ENCODE assay signal across 1 mouse cellular context in the genomic region with DNA sequence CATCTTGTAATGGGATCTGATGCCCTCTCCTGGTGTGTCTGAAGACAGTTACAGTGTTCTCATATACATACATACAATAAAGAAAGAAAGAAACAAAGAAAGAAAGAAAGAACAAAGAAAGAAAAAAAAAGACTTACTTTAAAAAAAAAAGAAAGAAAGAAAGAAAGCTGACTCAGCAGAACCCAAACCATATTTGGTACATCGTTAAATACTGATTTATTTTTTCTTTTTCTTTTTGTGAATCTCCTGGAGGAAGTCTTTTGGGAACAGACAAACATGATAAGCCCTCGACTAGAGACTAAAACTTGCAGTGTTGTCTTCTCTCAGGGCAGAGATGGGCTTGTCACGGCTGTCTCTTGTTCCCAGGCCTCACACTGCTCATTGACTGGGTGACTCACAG.
TF ChIP-seq lines count a peak whose summit lies in the region.

No protein-coding gene starts in this region.

TF ChIP-seq in CH12.LX, 34 proteins besides CTCF, POLR2A, EP300 and RAD21 (continued from another document):
- no peak for TF ChIP-seq SIN3A (IDR thresholded peaks at IDR 0.05; ENCODE audit: low read length)
